Mouse (Mus musculus): ENCODE results near the gene Scrn3.

DNA sequence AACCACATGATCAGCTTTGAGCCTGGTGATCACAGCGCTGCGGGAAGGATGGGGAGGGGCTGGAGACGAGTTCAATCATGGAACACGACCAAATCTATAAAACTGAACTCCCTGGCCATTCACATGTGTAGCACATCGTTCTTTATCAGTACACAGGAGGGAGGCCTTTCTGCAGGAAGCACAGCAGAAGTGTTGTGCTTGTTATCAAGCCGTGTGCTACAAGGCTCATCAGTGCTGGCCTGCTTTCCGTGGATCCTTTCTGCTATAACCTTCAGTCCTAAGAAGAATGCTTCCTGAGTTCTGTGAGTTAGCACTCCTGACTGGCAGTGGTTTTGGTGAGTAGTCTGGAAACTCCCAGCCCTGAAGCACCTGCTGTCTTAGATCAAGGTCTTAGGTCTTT lies 17.4 kb upstream of the Scrn3 start:
- TF ChIP-seq CTCF (IDR thresholded peaks at IDR 0.05; ENCODE audit: borderline replicate concordance, control insufficient read depth, extremely low read depth, insufficient read depth, low read length, poor library complexity) (no peak), POLR2A (IDR thresholded peaks at IDR 0.05; ENCODE audit: control insufficient read depth, extremely low read depth, insufficient read depth, low read length, poor library complexity) (no peak)

Data from thymus, adult 2 months (tissue).